Mouse (Mus musculus) myocyte (in vitro differentiated cells): ENCODE measurements around the gene Adamts17. TPM values are rescaled to one million over a fixed set of nuclear protein-coding genes. Genes with fewer than 3 reads are reported as not detected.

Source experiments
- H3K27me3 ChIP-seq: one replicate; pipeline ENCODE4 v1.6.1; 2011; ENCODE audit not compliant: control insufficient read depth, insufficient read depth, insufficient read length
- H3K36me3 ChIP-seq: one replicate; pipeline ENCODE4 v1.6.1; 2011; ENCODE audit not compliant: control insufficient read depth, insufficient read depth
- H3K4me2 ChIP-seq: one replicate; pipeline ENCODE4 v1.6.1; 2011; ENCODE audit warnings: low read depth, control low read depth
- H3K4me3 ChIP-seq: one replicate; pipeline ENCODE4 v1.5.1; 2011; ENCODE audit warnings: mild to moderate bottlenecking, control low read depth, moderate library complexity
- H3K79me2 ChIP-seq: one replicate; pipeline ENCODE4 v1.6.1; 2011; ENCODE audit not compliant: control insufficient read depth, insufficient read depth
- H3ac ChIP-seq: one replicate; pipeline ENCODE4 v1.6.1; 2011; ENCODE audit not compliant: control insufficient read depth, insufficient read length
- CEBPB ChIP-seq: IDR thresholded peaks from 2 replicates; pipeline ENCODE4 v1.6.1; 2011; ENCODE audit warnings: mild to moderate bottlenecking, moderate library complexity; ENCODE audit not compliant: poor library complexity, insufficient read depth, severe bottlenecking
- E2F4 ChIP-seq: IDR thresholded peaks from one replicate; pipeline ENCODE4 v1.6.1; 2011; ENCODE audit warnings: mild to moderate bottlenecking, control low read depth, moderate library complexity; ENCODE audit not compliant: insufficient read depth
- MAX ChIP-seq: IDR thresholded peaks from one replicate; pipeline ENCODE4 v1.6.1; 2011; ENCODE audit warnings: low read depth, mild to moderate bottlenecking, control low read depth
- MYOD1 ChIP-seq, 3 experiments: IDR thresholded peaks; one replicate each; pipeline ENCODE4 v1.6.1; 2011; ENCODE audit warnings: control low read depth in 2 of 3, low read depth in 2 of 3, mild to moderate bottlenecking in 2 of 3, moderate library complexity in 1 of 3; ENCODE audit not compliant: insufficient read length in 2 of 3, control insufficient read depth in 1 of 3
- MYOG ChIP-seq, 3 experiments: IDR thresholded peaks; one replicate each; pipeline ENCODE4 v1.6.1; 2011; ENCODE audit warnings: control low read depth in 2 of 3, low read depth in 2 of 3, mild to moderate bottlenecking in 2 of 3; ENCODE audit not compliant: insufficient read length in 2 of 3, control insufficient read depth in 1 of 3, insufficient read depth in 1 of 3
- POLR2A ChIP-seq: IDR thresholded peaks from one replicate; pipeline ENCODE4 v1.6.1; 2011; ENCODE audit warnings: low read depth, mild to moderate bottlenecking, control low read depth, moderate library complexity; ENCODE audit not compliant: insufficient read length
- POLR2AphosphoS2 ChIP-seq: IDR thresholded peaks from one replicate; pipeline ENCODE4 v1.6.1; 2011; ENCODE audit warnings: low read depth, control low read depth; ENCODE audit not compliant: insufficient read length
- REST ChIP-seq: IDR thresholded peaks from one replicate; pipeline ENCODE4 v1.6.1; 2011; ENCODE audit warnings: mild to moderate bottlenecking, control low read depth, moderate library complexity; ENCODE audit not compliant: insufficient read depth, insufficient read length
- SRF ChIP-seq: IDR thresholded peaks from one replicate; pipeline ENCODE4 v1.6.1; 2011; ENCODE audit warnings: low read depth; ENCODE audit not compliant: control insufficient read depth, insufficient read length
- TCF12 ChIP-seq: IDR thresholded peaks from one replicate; pipeline ENCODE4 v1.6.1; 2011; ENCODE audit warnings: mild to moderate bottlenecking, control low read depth; ENCODE audit not compliant: poor library complexity, insufficient read depth, severe bottlenecking
- TCF3 ChIP-seq: IDR thresholded peaks from one replicate; pipeline ENCODE4 v1.6.1; 2011; ENCODE audit warnings: low read depth, control low read depth; ENCODE audit not compliant: insufficient read length
- USF1 ChIP-seq: IDR thresholded peaks from one replicate; pipeline ENCODE4 v1.6.1; 2011; ENCODE audit warnings: low read depth, mild to moderate bottlenecking, control low read depth, moderate library complexity
- polyA plus RNA-seq: library from polyadenylated mRNA; unstranded; fragments of >200 nt; fragmentation: generic; extraction: Trizol; gene quantifications from one replicate; pipeline ENCODE4 v1.2.1, GENCODE M21; 2012; ENCODE audit warnings: missing spikeins

Gene Adamts17
- polyA plus RNA-seq, 1 experiment: 1.8 TPM

GRCm38 (mm10) chr7:66810436-66810835 lies 29.1 kb upstream of the Adamts17 start:
- H3K79me2 ChIP-seq: no peaks in the 10 kb centered on the region
- H3K4me2 ChIP-seq: no peak overlapping the region
- H3ac ChIP-seq: no peak overlapping the region
- H3K27me3 ChIP-seq: no peaks in the 10 kb centered on the region
- no peaks in the 10 kb centered on the region for H3K36me3 ChIP-seq
- TF ChIP-seq SRF (no peak), USF1 (no peak), MAX (no peak), MYOD1 (IDR thresholded peaks at IDR 0.05; ENCODE audit: control insufficient read depth in 1 of 3, insufficient read length in 2 of 3, low read depth in 2 of 3) (no peak), TCF12 (no peak), REST (no peak), POLR2A (no peak), TCF3 (no peak), POLR2AphosphoS2 (no peak), E2F4 (no peak)
- H3K4me3 ChIP-seq: no peak overlapping the region

- H3ac ChIP-seq: no peak overlapping the region
- no peaks in the 10 kb centered on the region for H3K36me3 ChIP-seq
- H3K4me3 ChIP-seq: no peak overlapping the region
- no peaks in the 10 kb centered on the region for H3K27me3 ChIP-seq
- H3K4me2 ChIP-seq: peak overlapping the region; percentile 57
- no peaks in the 10 kb centered on the region for H3K79me2 ChIP-seq
- TF ChIP-seq REST: no peak
- TF ChIP-seq TCF3: no peak
- no peak for TF ChIP-seq USF1
- no peak for TF ChIP-seq SRF
- no peak for TF ChIP-seq E2F4
- TF ChIP-seq MAX: no peak
- no peak for TF ChIP-seq MYOD1 (IDR thresholded peaks at IDR 0.05; ENCODE audit: control insufficient read depth in 1 of 3, insufficient read length in 2 of 3, low read depth in 2 of 3)
- TF ChIP-seq POLR2A: no peak
These were observed 28.2 kb upstream of the Adamts17 start for GRCm38 (mm10) chr7:66811294-66811693.

GRCm38 (mm10) chr7:66812289-66812688 lies 27.2 kb upstream of the Adamts17 start:
- H3ac ChIP-seq: no peak overlapping the region
- peak; percentile 15 for TF ChIP-seq SRF
- TF ChIP-seq TCF12: peak; percentile 73
- TF ChIP-seq MYOD1 (IDR thresholded peaks at IDR 0.05; ENCODE audit: control insufficient read depth in 1 of 3, insufficient read length in 2 of 3, low read depth in 2 of 3): peak in 2 of 3 experiments; percentile 71
- TF ChIP-seq POLR2A: no peak
- TF ChIP-seq TCF3: peak; percentile 54
- TF ChIP-seq MYOG (IDR thresholded peaks at IDR 0.05; ENCODE audit: control insufficient read depth in 1 of 3, insufficient read depth in 1 of 3, insufficient read length in 2 of 3, low read depth in 2 of 3): peak in 2 of 3 experiments; percentile 35 to 76
- TF ChIP-seq USF1: no peak
- H3K4me3 ChIP-seq: no peak overlapping the region
- no peaks in the 10 kb centered on the region for H3K36me3 ChIP-seq
- no peaks in the 10 kb centered on the region for H3K27me3 ChIP-seq
- no peaks in the 10 kb centered on the region for H3K79me2 ChIP-seq
- H3K4me2 ChIP-seq: peak overlapping the region; percentile 57

GRCm38 (mm10) chr7:66812737-66813136 lies 26.8 kb upstream of the Adamts17 start:
- TF ChIP-seq MYOD1 (IDR thresholded peaks at IDR 0.05; ENCODE audit: control insufficient read depth in 1 of 3, insufficient read length in 2 of 3, low read depth in 2 of 3): peak in 2 of 3 experiments; percentile 47 to 73
- no peak for TF ChIP-seq CEBPB
- TF ChIP-seq REST: no peak
- no peak for TF ChIP-seq POLR2A
- peak in 1 of 3 experiments; percentile 78 for TF ChIP-seq MYOG (IDR thresholded peaks at IDR 0.05; ENCODE audit: control insufficient read depth in 1 of 3, insufficient read depth in 1 of 3, insufficient read length in 2 of 3, low read depth in 2 of 3)
- peak; percentile 72 for TF ChIP-seq TCF12
- no peak for TF ChIP-seq POLR2AphosphoS2
- no peak for TF ChIP-seq E2F4
- TF ChIP-seq SRF: no peak
- no peak for TF ChIP-seq USF1
- peak; percentile 40 for TF ChIP-seq TCF3
- Histone ChIP-seq H3K27me3 (no peaks in the 10 kb centered on the region), H3ac (no peak overlapping the region), H3K4me2 (peak overlapping the region; percentile 58), H3K4me3 (no peak overlapping the region), H3K36me3 (no peaks in the 10 kb centered on the region), H3K79me2 (no peaks in the 10 kb centered on the region)

GRCm38 (mm10) chr7:66813172-66813571 lies 26.4 kb upstream of the Adamts17 start:
- H3K27me3 ChIP-seq: no peaks in the 10 kb centered on the region
- H3K79me2 ChIP-seq: no peaks in the 10 kb centered on the region
- TF ChIP-seq MAX (no peak), TCF12 (no peak), MYOD1 (IDR thresholded peaks at IDR 0.05; ENCODE audit: control insufficient read depth in 1 of 3, insufficient read length in 2 of 3, low read depth in 2 of 3) (peak in 1 of 3 experiments; percentile 8), SRF (no peak), TCF3 (no peak)
- peak overlapping the region; percentile 58 for H3K4me2 ChIP-seq
- no peaks in the 10 kb centered on the region for H3K36me3 ChIP-seq
- H3ac ChIP-seq: no peak overlapping the region
- H3K4me3 ChIP-seq: no peak overlapping the region
